Mouse (Mus musculus) C2C12 (cell line): Measurements from ENCODE around the gene Kansl1. TPM values are rescaled to one million over a fixed set of nuclear protein-coding genes. Genes with fewer than 3 reads are reported as not detected.

ENCODE experiments used
- H3K27me3 ChIP-seq: one replicate; pipeline ENCODE4 v1.6.1; 2011; ENCODE audit not compliant: control insufficient read depth, insufficient read depth, insufficient read length
- H3K36me3 ChIP-seq: one replicate; pipeline ENCODE4 v1.6.1; 2011; ENCODE audit not compliant: control insufficient read depth, insufficient read depth
- H3K4me3 ChIP-seq: one replicate; pipeline ENCODE4 v1.5.1; 2011; ENCODE audit warnings: mild to moderate bottlenecking, control low read depth; ENCODE audit not compliant: poor library complexity, insufficient read depth, severe bottlenecking
- H3K79me2 ChIP-seq: one replicate; pipeline ENCODE4 v1.6.1; 2011; ENCODE audit not compliant: control insufficient read depth, insufficient read depth
- H3K79me3 ChIP-seq: one replicate; pipeline ENCODE4 v1.6.1; 2011; ENCODE audit warnings: low read depth, control low read depth
- H3ac ChIP-seq: one replicate; pipeline ENCODE3; 2011; ENCODE audit warnings: low read depth; ENCODE audit not compliant: control insufficient read depth, insufficient read length
- CEBPB ChIP-seq: IDR thresholded peaks from one replicate; pipeline ENCODE4 v1.6.1; 2011; ENCODE audit warnings: low read depth, mild to moderate bottlenecking, control low read depth, moderate library complexity
- CTCF ChIP-seq: IDR thresholded peaks from one replicate; pipeline ENCODE4 v1.5.1; 2011; ENCODE audit not compliant: control insufficient read depth, insufficient read depth, insufficient read length
- FOSL1 ChIP-seq: IDR thresholded peaks from one replicate; pipeline ENCODE4 v1.8.0; 2011; ENCODE audit warnings: mild to moderate bottlenecking, low read length; ENCODE audit not compliant: poor library complexity, insufficient read depth, severe bottlenecking
- MAX ChIP-seq: IDR thresholded peaks from one replicate; pipeline ENCODE4 v1.6.1; 2011; ENCODE audit warnings: mild to moderate bottlenecking, control low read depth
- MYOD1 ChIP-seq: IDR thresholded peaks from one replicate; pipeline ENCODE4 v1.6.1; 2011; ENCODE audit warnings: low read depth; ENCODE audit not compliant: control insufficient read depth, insufficient read length
- MYOG ChIP-seq: IDR thresholded peaks from one replicate; pipeline ENCODE4 v1.6.1; 2011; ENCODE audit not compliant: control insufficient read depth, insufficient read length; ENCODE audit errors: extremely low read depth
- USF1 ChIP-seq: IDR thresholded peaks from one replicate; pipeline ENCODE4 v1.6.1; 2011; ENCODE audit warnings: low read depth, mild to moderate bottlenecking, control low read depth, moderate library complexity
- polyA plus RNA-seq: library from polyadenylated mRNA; unstranded; fragments of >200 nt; fragmentation: generic; extraction: Trizol; gene quantifications from one replicate; pipeline ENCODE4 v1.2.1, GENCODE M21; 2012; ENCODE audit warnings: missing spikeins

The Kansl1 gene
- polyA plus RNA-seq, 1 experiment, result 14.5 TPM

DNA sequence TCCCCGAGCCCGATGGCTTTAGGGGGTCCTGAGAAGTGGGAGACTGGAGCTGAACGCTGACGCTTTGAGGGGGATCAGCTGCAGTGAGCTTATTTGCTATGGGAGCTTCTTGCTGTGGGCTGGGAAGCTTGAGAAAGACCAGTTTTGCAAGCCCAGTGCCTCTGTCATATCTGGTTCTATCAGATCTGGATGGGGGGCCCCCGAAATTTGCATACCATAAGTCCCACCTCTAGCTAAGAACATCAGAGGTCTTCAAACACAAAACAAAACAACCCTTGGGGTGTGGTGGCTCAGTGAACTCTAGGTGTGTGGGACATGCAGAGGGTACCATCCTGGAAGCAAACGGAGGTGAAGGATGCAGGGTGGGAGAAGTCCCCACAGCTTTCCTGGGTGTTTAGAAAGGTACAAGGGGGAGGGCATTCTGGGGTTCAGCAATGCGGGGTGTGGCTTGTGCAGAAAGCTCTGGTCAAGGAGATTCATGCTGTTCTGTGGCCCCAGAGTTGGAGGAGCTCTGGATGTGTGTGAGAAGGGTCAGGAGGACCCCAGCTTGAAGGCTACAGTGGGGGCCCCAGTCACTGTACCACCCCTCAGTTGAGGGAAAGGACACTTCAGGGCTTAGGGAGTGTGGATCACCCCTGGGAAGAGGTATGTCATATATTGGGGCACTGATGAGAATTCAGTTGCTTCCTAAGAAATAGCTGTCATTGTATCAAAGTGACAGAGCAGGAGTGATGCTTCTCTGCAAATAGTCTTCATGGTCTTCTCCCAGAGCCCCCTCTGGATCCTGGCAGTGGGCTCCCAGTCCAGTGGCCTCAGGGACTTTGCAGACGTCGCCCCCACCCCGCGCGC is 159.1 kb downstream of the Kansl1 start:
- Histone ChIP-seq H3K4me3 (no peak overlapping the region), H3K36me3 (no peaks in the 10 kb centered on the region), H3ac (no peak overlapping the region), H3K79me2 (no peaks in the 10 kb centered on the region), H3K27me3 (peaks cover 5% of the 10 kb centered on the region), H3K79me3 (no peaks in the 10 kb centered on the region)
- TF ChIP-seq CTCF (no peak), MYOG (no peak), MAX (no peak), CEBPB (no peak), USF1 (no peak), FOSL1 (no peak), MYOD1 (no peak)

DNA sequence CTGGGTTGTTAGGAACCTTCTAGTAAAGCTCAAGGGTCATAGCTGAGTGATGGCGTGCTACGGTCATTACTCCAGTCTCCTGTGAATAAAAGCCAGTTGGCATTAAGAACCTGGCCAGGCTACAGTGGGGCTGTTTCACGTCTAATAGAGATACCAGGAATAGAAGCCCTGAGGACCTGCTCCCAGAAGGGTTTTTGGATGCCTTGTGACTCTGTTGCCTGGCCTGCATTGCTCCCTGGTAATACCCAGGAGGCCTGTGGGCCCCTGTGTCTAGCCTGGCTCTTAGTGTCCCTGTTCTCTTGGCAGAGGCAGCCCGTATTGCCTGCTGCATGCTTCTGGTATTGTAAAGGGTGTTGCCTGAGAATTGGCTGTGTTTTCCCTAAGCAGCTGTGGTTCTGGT is 161.5 kb downstream of the Kansl1 start:
- Histone ChIP-seq H3K4me3 (no peak overlapping the region), H3K36me3 (no peaks in the 10 kb centered on the region), H3ac (no peak overlapping the region), H3K79me3 (no peaks in the 10 kb centered on the region), H3K79me2 (no peaks in the 10 kb centered on the region), H3K27me3 (peaks cover 5% of the 10 kb centered on the region)
- TF ChIP-seq MYOG, result no peak
- TF ChIP-seq CEBPB, result no peak
- no peak for TF ChIP-seq CTCF
- no peak for TF ChIP-seq MAX
- TF ChIP-seq FOSL1, result no peak
- no peak for TF ChIP-seq USF1
- TF ChIP-seq MYOD1, result no peak

DNA sequence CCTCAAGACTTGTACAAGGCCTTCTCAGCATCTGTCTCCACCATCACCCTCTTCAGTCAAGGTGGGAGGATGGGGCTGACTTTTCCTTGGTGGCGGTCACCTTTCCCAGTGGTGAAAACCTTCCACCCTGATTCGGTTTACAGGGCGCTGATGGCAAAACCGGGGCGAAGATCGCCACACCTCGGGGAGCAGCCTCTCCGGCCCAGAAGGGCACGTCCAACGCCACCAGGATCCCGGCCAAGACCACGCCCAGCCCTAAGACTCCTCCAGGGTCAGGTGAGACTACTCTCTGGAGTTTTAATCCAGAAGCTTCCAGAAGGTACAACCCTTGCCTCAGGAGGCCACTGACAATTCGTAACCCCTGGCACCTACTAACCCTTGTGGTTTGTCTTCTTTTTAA is 162.2 kb downstream of the Kansl1 start:
- TF ChIP-seq MAX (no peak), CEBPB (no peak), FOSL1 (no peak), CTCF (no peak)
- no peaks in the 10 kb centered on the region for H3K79me3 ChIP-seq
- no peak overlapping the region for H3K4me3 ChIP-seq
- H3ac ChIP-seq, result no peak overlapping the region
- peaks cover 5% of the 10 kb centered on the region for H3K27me3 ChIP-seq
- H3K79me2 ChIP-seq, result no peaks in the 10 kb centered on the region
- H3K36me3 ChIP-seq, result no peaks in the 10 kb centered on the region

DNA sequence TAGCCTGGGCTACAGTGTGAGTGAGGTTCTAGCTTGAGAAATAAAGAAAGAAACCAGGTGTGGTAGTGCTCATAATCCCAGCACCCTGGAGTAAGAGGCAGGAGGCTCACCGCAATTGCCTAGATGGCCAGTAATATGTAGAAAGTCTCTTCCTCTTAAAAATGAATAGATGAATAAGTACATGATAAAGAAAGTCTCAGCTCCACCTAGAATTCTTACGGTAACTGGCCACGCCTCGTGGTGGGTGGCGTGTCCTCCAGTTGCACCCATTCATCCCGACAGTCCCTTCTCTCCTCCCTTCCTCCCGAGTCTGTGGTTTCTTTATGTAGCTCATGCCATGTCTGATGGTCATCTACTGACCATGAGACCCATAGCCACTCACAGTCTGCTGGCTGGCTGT is 162.9 kb downstream of the Kansl1 start:
- peaks cover 5% of the 10 kb centered on the region for H3K27me3 ChIP-seq
- H3K4me3 ChIP-seq, result no peak overlapping the region
- no peaks in the 10 kb centered on the region for H3K79me2 ChIP-seq
- H3ac ChIP-seq, result no peak overlapping the region
- no peaks in the 10 kb centered on the region for H3K36me3 ChIP-seq
- TF ChIP-seq MYOD1, result no peak
- TF ChIP-seq MYOG, result no peak
- TF ChIP-seq MAX, result no peak
- TF ChIP-seq CTCF, result no peak
- TF ChIP-seq FOSL1, result no peak
- TF ChIP-seq USF1, result no peak
- TF ChIP-seq CEBPB, result no peak
- H3K79me3 ChIP-seq, result no peaks in the 10 kb centered on the region

DNA sequence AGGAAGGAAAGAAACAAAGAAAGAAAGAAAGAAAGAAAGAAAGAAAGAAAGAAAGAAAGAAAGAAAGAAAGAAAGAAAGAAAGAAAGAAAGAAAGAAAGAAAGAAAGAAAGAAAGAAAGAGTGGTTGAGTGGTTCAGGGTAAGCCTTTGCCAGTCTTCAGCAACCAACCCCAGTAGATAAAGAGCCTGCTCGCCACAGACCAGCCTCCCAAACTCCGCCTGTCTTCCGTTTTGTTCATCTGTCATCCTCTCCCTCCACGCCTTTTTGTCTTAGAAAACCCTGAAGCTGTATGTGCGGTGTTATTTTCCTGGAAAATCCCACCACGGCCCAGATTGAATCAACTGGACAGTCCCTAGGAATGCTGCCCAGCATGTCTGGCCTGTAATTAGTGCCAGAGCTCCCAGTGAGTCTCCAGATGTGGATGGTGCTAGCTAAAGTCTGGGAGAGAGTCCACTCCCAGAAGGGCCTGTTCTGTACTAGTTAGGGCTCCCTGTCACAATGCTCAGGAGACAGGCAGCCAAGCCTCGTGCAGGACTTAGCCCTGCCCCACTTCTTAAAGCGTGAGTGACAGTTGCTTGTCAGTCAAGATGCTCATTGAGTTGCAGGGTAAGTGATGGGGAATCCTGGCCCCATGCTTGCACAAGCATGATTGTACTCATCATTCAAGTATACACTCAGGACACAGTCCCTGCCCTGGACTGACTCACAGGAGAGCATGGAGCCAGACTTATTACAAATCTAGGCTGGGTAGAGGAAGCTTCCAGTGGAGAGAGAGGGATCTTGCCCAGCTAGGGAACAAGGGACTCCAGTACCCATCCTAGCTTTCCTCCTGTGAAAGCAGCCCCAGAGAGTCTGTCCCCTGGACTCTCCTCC is 165.3 kb downstream of the Kansl1 start:
- Histone ChIP-seq H3K27me3 (no peaks in the 10 kb centered on the region), H3K36me3 (no peaks in the 10 kb centered on the region), H3K79me2 (no peaks in the 10 kb centered on the region), H3K79me3 (no peaks in the 10 kb centered on the region), H3ac (no peak overlapping the region), H3K4me3 (no peak overlapping the region)
- TF ChIP-seq MYOD1 (no peak), MAX (no peak), CTCF (no peak), FOSL1 (no peak), CEBPB (no peak), MYOG (no peak), USF1 (no peak)
